ENCODE assay signal across 8 mouse cellular contexts in the genomic region with DNA sequence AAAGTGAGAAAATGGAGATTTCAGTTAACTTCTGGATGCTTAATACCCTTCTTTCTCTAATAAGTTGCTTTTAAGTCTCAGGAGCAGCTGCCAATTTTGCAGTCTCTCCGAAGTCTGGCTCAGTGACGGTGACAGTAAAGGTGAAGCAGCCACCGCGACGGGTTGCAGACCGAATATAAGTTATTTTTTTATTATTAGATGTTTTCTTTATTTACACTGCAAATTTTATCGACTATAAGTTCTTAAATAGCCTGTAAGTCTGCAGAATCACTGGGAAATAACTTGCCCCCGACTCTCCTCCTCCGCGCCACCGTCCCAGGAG. TPM values are rescaled to one million over a fixed set of nuclear protein-coding genes. Genes with fewer than 3 reads are reported as not detected.
DNase-seq lines count a peak whose midpoint lies in the region; ATAC-seq lines count a peak whose summit lies in the region.

No protein-coding gene starts in this region.

- H3K36me3 ChIP-seq in kidney, embryonic 15.5 days = no peaks in the 10 kb centered on the region
- H3K36me3 ChIP-seq in hindbrain, embryonic 13.5 days = no peaks in the 10 kb centered on the region
- H3K36me3 ChIP-seq in midbrain, embryonic 13.5 days = no peaks in the 10 kb centered on the region

- H3K4me3 ChIP-seq in kidney, embryonic 15.5 days (replicated peaks) = peak overlapping the region; percentile 85
- peak overlapping the region; percentile 80 for H3K4me3 ChIP-seq in hindbrain, embryonic 13.5 days
- H3K4me3 ChIP-seq in midbrain, embryonic 13.5 days (replicated peaks) = peak overlapping the region; percentile 85

- peak overlapping the region; percentile 91 for H3K9ac ChIP-seq in kidney, embryonic 15.5 days
- H3K9ac ChIP-seq in hindbrain, embryonic 13.5 days = peak overlapping the region; percentile 91
- H3K9ac ChIP-seq in midbrain, embryonic 13.5 days (replicated peaks) = peak overlapping the region; percentile 28; the same call in 1 of the 2 replicates

- no peaks in the 10 kb centered on the region for H3K9me3 ChIP-seq in kidney, embryonic 15.5 days (replicated peaks)
- no peaks in the 10 kb centered on the region for H3K9me3 ChIP-seq in hindbrain, embryonic 13.5 days
- no peaks in the 10 kb centered on the region for H3K9me3 ChIP-seq in midbrain, embryonic 13.5 days

- H3K4me2 ChIP-seq in kidney, embryonic 15.5 days = peak overlapping the region; percentile 72
- peak overlapping the region; percentile 74 for H3K4me2 ChIP-seq in hindbrain, embryonic 13.5 days
- H3K4me2 ChIP-seq in midbrain, embryonic 13.5 days (replicated peaks) = peak overlapping the region; percentile 74

- H3K4me1 ChIP-seq in kidney, embryonic 15.5 days = peaks cover 9% of the 10 kb centered on the region; the same call in 1 of the 2 replicates
- H3K4me1 ChIP-seq in hindbrain, embryonic 13.5 days (replicated peaks) = peaks cover 23% of the 10 kb centered on the region
- H3K4me1 ChIP-seq in midbrain, embryonic 13.5 days (replicated peaks) = peaks cover 22% of the 10 kb centered on the region

- no peak for ATAC-seq in kidney, embryonic 15.5 days (replicated peaks; ENCODE audit: low FRiP score)
- ATAC-seq in common myeloid progenitor, adult 5-6 weeks (replicated peaks; ENCODE audit: low read depth, poor library complexity, severe bottlenecking) = 0 out of 2 replicates have a peak, but pooled peaks have one; percentile 1
- ATAC-seq in hindbrain, embryonic 13.5 days (ENCODE audit: low FRiP score) = no peak
- ATAC-seq in midbrain, embryonic 13.5 days = no peak

- H3K27me3 ChIP-seq in kidney, embryonic 15.5 days = no peaks in the 10 kb centered on the region
- H3K27me3 ChIP-seq in hindbrain, embryonic 13.5 days = no peaks in the 10 kb centered on the region
- H3K27me3 ChIP-seq in midbrain, embryonic 13.5 days = no peaks in the 10 kb centered on the region

- WGBS in kidney, embryonic 15.5 days = 2% methylated on average over 11 of the region's 11 CpGs
- 4% methylated on average over 11 of the region's 11 CpGs for WGBS in hindbrain, embryonic 13.5 days
- 4% methylated on average over 11 of the region's 11 CpGs for WGBS in midbrain, embryonic 13.5 days

- no peak for DNase-seq in kidney, postnatal 14 days
- DNase-seq in spleen, postnatal 4 days (ENCODE audit: low spot score in 2 of 2) = no peak
- no peak for DNase-seq in layer of hippocampus, adult 11-12 months (ENCODE audit: low spot score)
- DNase-seq in gastrocnemius, adult 8-10 months (ENCODE audit: low spot score in 2 of 2) = no peak

- peak overlapping the region; percentile 100 for H3K27ac ChIP-seq in kidney, embryonic 15.5 days
- H3K27ac ChIP-seq in hindbrain, embryonic 13.5 days = no peak overlapping the region
- no peak overlapping the region for H3K27ac ChIP-seq in midbrain, embryonic 13.5 days

RNA-seq across cellular contexts. Expression of a gene that starts 1.0 kb away (rescaled TPM):
- 26.9 and 27.9 TPM in 2 replicates for polyA plus RNA-seq in kidney, embryonic 15.5 days (2015; fragmentation: Nextera tagmentation; extraction: Ambion mirVana)
- total RNA-seq in common myeloid progenitor, adult 5-6 weeks (2017) = 35.2 and 41.6 TPM in 2 replicates
- 42.1 and 45.4 TPM in 2 replicates for polyA plus RNA-seq in hindbrain, embryonic 13.5 days (2015; fragmentation: Nextera tagmentation; extraction: Ambion mirVana)
- 45.5 and 46.2 TPM in 2 replicates for polyA plus RNA-seq in midbrain, embryonic 13.5 days (2015; fragmentation: Nextera tagmentation; extraction: Ambion mirVana)
- total RNA-seq in gastrocnemius, adult 8-10 months (2022) = 10 to 100 TPM; 18.8 to 26.2 (median 22.5) TPM

Comparison
In these comparisons a context has a peak if more than half of its experiments do, and no peak if none do; other contexts are left out.
1. H3K9ac ChIP-seq: peak in every context shown above with its lines; median percentile 91 in kidney, embryonic 15.5 days; 91 in hindbrain, embryonic 13.5 days; 28 in midbrain, embryonic 13.5 days.